Mouse (Mus musculus) intestine, postnatal 0 days (tissue): ENCODE results near the gene Cenpm. TPM values are rescaled to one million over a fixed set of nuclear protein-coding genes. Genes with fewer than 3 reads are reported as not detected.

Experiments
- ATAC-seq: fragments of 200-750 bp; cut with Nextera tagmentation; 2 replicates; pipeline ENCODE4 v1.8.0; 2017; ENCODE audit warnings: mild to moderate bottlenecking, moderate TSS enrichment, moderate library complexity
- H3K27ac ChIP-seq: fragments of 300-500 bp; sonication (generic); 2 replicates; pipeline ENCODE4 v1.5.1; 2014; ENCODE audit warnings: mild to moderate bottlenecking, low read depth, low read length, moderate library complexity
- H3K27me3 ChIP-seq: fragments of 300-500 bp; sonication (generic); replicated peaks from 2 replicates; pipeline ENCODE4 v1.6.1; 2014; ENCODE audit warnings: low read length, mixed read lengths; ENCODE audit not compliant: control insufficient read depth, insufficient read depth
- H3K36me3 ChIP-seq: fragments of 300-500 bp; sonication (generic); 2 replicates; pipeline ENCODE4 v1.6.1; 2014; ENCODE audit warnings: mild to moderate bottlenecking, moderate library complexity; ENCODE audit not compliant: control insufficient read depth, insufficient read depth
- H3K4me1 ChIP-seq: fragments of 300-500 bp; sonication (generic); replicated peaks from 2 replicates; pipeline ENCODE4 v1.6.1; 2014; ENCODE audit warnings: antibody characterized with exemption, low read length, mixed read lengths; ENCODE audit not compliant: control insufficient read depth, insufficient read depth
- H3K4me2 ChIP-seq: fragments of 300-500 bp; sonication (generic); replicated peaks from 2 replicates; pipeline ENCODE4 v1.6.1; 2014; ENCODE audit warnings: low read depth, mild to moderate bottlenecking, moderate library complexity
- H3K4me3 ChIP-seq: fragments of 300-500 bp; sonication (generic); 2 replicates; pipeline ENCODE4 v1.5.1; 2014; ENCODE audit warnings: low read depth, low read length
- H3K9ac ChIP-seq: fragments of 300-500 bp; sonication (generic); 2 replicates; pipeline ENCODE4 v1.6.1; 2014; ENCODE audit warnings: mild to moderate bottlenecking, low read depth, low read length
- H3K9me3 ChIP-seq: fragments of 300-500 bp; sonication (generic); 2 replicates; pipeline ENCODE4 v1.6.1; 2016; ENCODE audit warnings: mixed run types; ENCODE audit not compliant: control insufficient read depth
- CTCF ChIP-seq: sonication (generic); IDR thresholded peaks from 2 replicates; pipeline ENCODE4 v1.5.1; 2016; ENCODE audit warnings: low read depth, mild to moderate bottlenecking, control low read depth, antibody characterized with exemption, moderate library complexity
- WGBS: fragments of 180-500 bp; shearing (Covaris S2); extraction: QIAGEN DNeasy Blood & Tissue Kit; methylation state at CpG from one replicate; pipeline ENCODE4 v1.1.7; 2014; 5-methylcytosine and 5-hydroxymethylcytosine counted together
- polyA plus RNA-seq: library from polyadenylated mRNA; unstranded; fragments of >200 nt; fragmentation: Nextera tagmentation; extraction: Ambion mirVana; gene quantifications from 2 replicates; pipeline ENCODE4 v1.2.1, GENCODE M21; 2015

Gene Cenpm
- polyA plus RNA-seq, 1 experiment from 2014 or later = 14.8 TPM

DNA sequence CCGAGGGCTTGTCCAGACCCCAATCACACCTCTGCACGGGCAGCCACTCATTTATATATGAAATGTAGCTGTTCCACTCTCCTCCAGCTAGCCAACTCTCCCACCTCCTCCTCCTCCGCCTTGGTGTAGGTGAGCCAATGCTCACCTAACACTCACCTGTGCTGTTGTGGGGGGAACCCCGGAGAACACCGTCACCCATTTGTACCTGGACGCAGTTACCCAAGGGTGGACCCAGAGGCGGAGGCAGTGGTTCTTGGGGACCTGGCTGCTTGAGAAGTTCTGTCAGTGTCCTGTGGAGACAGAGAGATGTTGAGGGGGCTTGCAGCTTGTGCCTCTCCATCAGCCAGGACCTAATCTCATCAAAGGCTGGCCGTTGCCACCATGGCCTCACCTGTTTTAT is 36.2 kb downstream of the Cenpm start:
- no peaks in the 10 kb centered on the region for H3K9me3 ChIP-seq
- WGBS = 87% methylated on average over 8 of the region's 8 CpGs

GRCm38 (mm10) chr15:82207504-82208219 is 36.9 kb downstream of the Cenpm start:
- no peak overlapping the region for H3K9ac ChIP-seq
- H3K4me3 ChIP-seq = no peak overlapping the region
- no peak for ATAC-seq
- H3K27me3 ChIP-seq = peaks cover 28% of the 10 kb centered on the region
- TF ChIP-seq CTCF = no peak
- no peak overlapping the region for H3K4me2 ChIP-seq
- H3K27ac ChIP-seq = no peak overlapping the region
- WGBS = 43% methylated on average over 30 of the region's 30 CpGs
- H3K9me3 ChIP-seq = no peaks in the 10 kb centered on the region
- peaks cover 39% of the 10 kb centered on the region for H3K36me3 ChIP-seq
- no peaks in the 10 kb centered on the region for H3K4me1 ChIP-seq

More for the DNA sequence above, 36.2 kb downstream of the Cenpm start:
- no peak overlapping the region for H3K9ac ChIP-seq
- no peak overlapping the region for H3K27ac ChIP-seq
- no peak for TF ChIP-seq CTCF
- H3K4me2 ChIP-seq = no peak overlapping the region
- ATAC-seq = no peak
- H3K36me3 ChIP-seq = peaks cover 32% of the 10 kb centered on the region
- H3K4me3 ChIP-seq = no peak overlapping the region
- no peaks in the 10 kb centered on the region for H3K4me1 ChIP-seq
- H3K27me3 ChIP-seq = peaks cover 34% of the 10 kb centered on the region

- Histone ChIP-seq H3K9me3 (no peaks in the 10 kb centered on the region), H3K9ac (no peak overlapping the region), H3K27ac (no peak overlapping the region), H3K27me3 (peaks cover 22% of the 10 kb centered on the region), H3K4me1 (no peaks in the 10 kb centered on the region), H3K36me3 (peaks cover 45% of the 10 kb centered on the region), H3K4me2 (no peak overlapping the region), H3K4me3 (no peak overlapping the region)
- no peak for ATAC-seq
- 41% methylated on average over 34 of the region's 34 CpGs for WGBS
- no peak for TF ChIP-seq CTCF
These were observed 37.5 kb downstream of the Cenpm start for GRCm38 (mm10) chr15:82207105-82207459.

DNA sequence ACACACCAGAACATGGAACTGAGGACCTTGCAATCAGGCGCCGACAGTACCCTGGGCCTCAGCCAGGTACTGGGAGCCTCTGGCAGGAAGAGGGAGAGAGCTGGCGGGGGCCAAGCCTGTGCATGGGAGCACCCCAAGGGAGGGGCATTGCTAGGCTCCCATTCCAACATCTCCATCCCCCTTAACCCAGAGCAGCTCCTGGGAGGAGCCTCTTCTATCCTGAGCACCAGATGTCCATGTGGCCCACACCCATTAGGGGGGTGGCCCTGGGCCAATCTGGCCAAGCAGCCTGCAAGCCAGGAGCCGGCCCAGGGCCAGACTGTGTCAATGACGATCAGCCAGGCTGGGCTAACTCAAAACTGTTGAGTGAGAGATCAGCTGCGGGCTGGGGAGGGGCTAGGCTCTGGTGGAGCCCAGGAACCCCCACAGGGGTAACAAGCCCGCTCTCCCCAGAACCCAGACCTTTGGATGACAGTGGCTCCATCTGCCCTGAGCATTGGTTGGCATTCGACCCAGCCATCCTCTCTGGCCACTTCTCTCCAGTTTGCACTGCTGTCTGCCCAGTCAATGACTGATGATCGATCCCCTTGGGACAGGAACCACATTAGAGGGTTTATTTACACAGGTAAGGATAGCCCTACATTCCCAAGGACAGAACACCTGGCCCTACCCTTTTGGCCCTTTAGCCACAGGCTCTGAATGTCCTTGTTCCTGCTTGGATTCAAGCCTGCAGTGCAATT is 38.0 kb downstream of the Cenpm start:
- Histone ChIP-seq H3K4me1 (no peaks in the 10 kb centered on the region), H3K9ac (no peak overlapping the region), H3K36me3 (peaks cover 50% of the 10 kb centered on the region), H3K9me3 (no peaks in the 10 kb centered on the region), H3K4me3 (no peak overlapping the region), H3K27me3 (peaks cover 16% of the 10 kb centered on the region), H3K27ac (no peak overlapping the region), H3K4me2 (no peak overlapping the region)
- TF ChIP-seq CTCF = no peak
- WGBS = 52% methylated on average over 9 of the region's 9 CpGs
- ATAC-seq = peak; percentile 21; the same call in 1 of the 2 replicates

- H3K36me3 ChIP-seq = peaks cover 65% of the 10 kb centered on the region
These were observed 39.7 kb downstream of the Cenpm start for GRCm38 (mm10) chr15:82204680-82205371.

More at GRCm38 (mm10) chr15:82204680-82205371, 39.7 kb downstream of the Cenpm start:
- Histone ChIP-seq H3K27me3 (no peaks in the 10 kb centered on the region; the same call in 1 of the 2 replicates), H3K9me3 (no peaks in the 10 kb centered on the region), H3K4me1 (no peaks in the 10 kb centered on the region), H3K27ac (no peak overlapping the region), H3K4me2 (no peak overlapping the region), H3K4me3 (no peak overlapping the region), H3K9ac (no peak overlapping the region)
- no peak for ATAC-seq
- 56% methylated on average over 10 of the region's 10 CpGs for WGBS
- no peak for TF ChIP-seq CTCF
